Mouse (Mus musculus): Measurements from ENCODE around the gene Olfr1310.
"Not testable (repeated sequence)": the region's sequence is repeated elsewhere in the genome, so short reads cannot be mapped to it uniquely, and the experiment has no call there.

Olfr1310 gene

DNA sequence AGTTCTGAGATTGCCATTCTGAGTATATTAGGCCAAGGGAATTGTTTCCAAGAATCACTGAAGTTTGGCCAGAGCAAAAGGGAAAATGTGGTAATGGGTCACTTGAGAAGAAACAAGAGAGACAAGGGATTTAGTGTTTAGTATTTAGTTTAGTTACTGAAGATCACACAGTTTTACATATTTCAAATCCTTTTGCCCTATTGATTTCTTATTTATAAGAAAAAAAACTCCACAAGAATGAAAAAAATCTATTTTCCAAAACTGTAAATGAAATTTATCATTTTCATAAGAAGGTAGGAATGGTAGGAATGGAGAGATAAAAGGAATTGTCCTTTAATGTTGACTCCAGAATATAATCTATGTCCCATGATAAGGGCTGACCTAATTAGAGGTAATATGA lies at the start of gene Olfr1310:
Gene Olfr1310 (minus strand): TSS at position 101 of the 400 bp plus-strand sequence.
- DNase-seq (ENCODE audit: low read depth, low spot score) = no peak

DNA sequence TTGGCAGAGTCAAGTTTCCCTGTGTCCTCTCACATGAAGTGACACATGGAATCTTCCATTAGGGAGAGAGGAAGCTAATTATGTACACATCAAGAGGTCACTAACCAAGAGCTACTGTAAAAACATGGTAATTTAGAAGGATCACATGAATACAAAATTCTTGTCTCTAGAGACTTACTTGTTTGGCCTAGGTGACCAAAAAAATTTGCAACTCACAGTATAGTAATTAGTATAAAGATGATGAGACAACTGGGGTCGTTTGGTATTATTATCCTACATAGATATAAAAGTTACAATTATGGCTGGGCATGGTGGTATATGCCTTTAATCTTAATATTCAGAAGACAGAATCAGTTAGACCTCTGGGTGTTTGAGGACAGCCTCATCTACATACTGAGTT lies 37.6 kb upstream of the Olfr1310 start, which contains the start of gene Olfr1312:
Gene Olfr1312 (minus strand): TSS at position 101 of the 400 bp plus-strand sequence.
- DNase-seq (ENCODE audit: low read depth, low spot score) = no peak

GRCm38 (mm10) chr2:112026971-112027370 lies 14.5 kb upstream of the Olfr1310 start:
- DNase-seq (ENCODE audit: low read depth, low spot score) = not testable (repeated sequence)

DNA sequence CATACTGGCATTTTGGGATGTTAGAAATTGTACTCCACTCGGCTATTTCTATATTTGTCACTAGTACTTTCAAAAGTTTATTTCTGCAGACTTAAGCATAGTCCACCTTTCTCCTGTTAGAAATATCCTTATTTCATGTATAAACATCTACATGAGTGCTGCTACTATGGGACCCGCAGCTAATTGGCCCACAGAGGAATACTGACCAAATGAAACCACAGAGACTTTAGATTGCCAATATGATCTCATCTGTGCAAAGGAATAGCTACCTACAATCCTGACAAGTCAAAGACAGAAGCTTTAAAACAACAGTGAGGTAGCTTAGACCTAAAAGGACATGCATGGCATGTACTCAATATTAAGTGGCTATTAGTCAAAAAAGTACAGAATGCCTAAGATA lies 11.8 kb upstream of the Olfr1310 start, which contains the start of gene Olfr1311:
Gene Olfr1311 (minus strand): TSS at position 101 of the 400 bp plus-strand sequence.
- DNase-seq (ENCODE audit: low read depth, low spot score) = no peak

GRCm38 (mm10) chr2:112014900-112015299 lies 2.4 kb upstream of the Olfr1310 start:
- peak; percentile 54 for DNase-seq (ENCODE audit: low read depth, low spot score)

DNA sequence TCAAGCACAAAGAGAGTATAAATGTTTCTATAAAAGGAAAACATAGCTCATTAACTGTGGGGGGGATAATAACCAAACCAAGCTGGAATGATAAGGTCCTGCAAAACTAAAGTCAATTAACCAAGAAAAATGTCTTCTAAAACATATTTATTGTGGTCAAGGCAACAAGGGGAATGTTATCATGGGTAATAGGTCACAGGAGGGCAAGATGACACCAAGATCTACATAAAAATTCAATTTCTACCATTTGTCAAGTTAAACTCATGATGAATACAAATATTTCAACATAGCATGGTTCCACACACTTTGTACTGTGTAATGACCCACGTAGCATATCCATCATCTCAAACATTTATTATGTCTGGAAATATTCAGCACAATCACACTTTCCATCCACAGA lies 22.3 kb downstream of the Olfr1310 start, which contains the start of gene Olfr1309:
Gene Olfr1309 (minus strand): TSS at position 101 of the 400 bp plus-strand sequence.
- DNase-seq (ENCODE audit: low read depth, low spot score) = no peak

DNA sequence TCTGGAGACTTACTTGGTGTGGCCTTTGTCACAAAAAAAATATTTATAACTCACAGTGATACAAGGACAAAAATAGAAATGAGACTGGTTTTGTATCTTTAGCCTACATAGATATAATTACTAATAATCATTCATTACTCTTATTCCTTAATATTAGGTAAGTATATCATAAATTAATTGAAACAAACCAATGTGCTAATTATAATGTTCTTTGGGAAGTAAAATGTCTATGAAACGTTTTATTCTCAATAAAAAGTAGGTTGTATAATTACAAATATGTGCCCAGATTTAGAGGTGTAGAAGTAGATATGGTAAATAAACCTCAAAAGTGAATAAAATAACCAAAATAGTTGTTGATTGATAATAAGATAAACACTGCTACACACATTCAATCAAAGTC lies 47.7 kb downstream of the Olfr1310 start, which contains the start of gene Olfr1308:
Gene Olfr1308 (minus strand): TSS at position 101 of the 400 bp plus-strand sequence.
- DNase-seq (ENCODE audit: low read depth, low spot score) = no peak

Measured in 3T3-L1 (cell line).